Mouse (Mus musculus) gastrocnemius, postnatal 36 days (tissue): ENCODE measurements around the gene Dock3. TPM values are rescaled to one million over a fixed set of nuclear protein-coding genes. Genes with fewer than 3 reads are reported as not detected.

Experiments
- microRNA-seq, 2 experiments: library from miRNA; unstranded; fragments of <30 nt; microRNA quantifications; one replicate each; pipeline ENCODE4 v1.2.0; 2021
- total RNA-seq, 2 experiments: library from RNA; stranded (reverse); gene quantifications; 2 replicates each; pipeline ENCODE4 v1.2.3; 2021

Dock3 gene
- total RNA-seq, 2 experiments from 2014 or later: not detected

Small RNA genes within 50 kb of the gene (microRNA-seq; reads per million reads assigned to microRNA genes)
- 0 to 2.2 reads per million in 2 experiments for gene Gm22238

Other genes starting within 250 kb of the Dock3 start
- gene Mapkapk3, start 58.0 kb upstream of the Dock3 start, total RNA-seq: 10 to 100 TPM; 28.2 to 31.2 TPM
- 10 to 100 TPM in 1 of 2 experiments, 1 to 10 TPM in 1; 3.9 to 32.3 TPM for gene Cish, start 64.1 kb upstream of the Dock3 start, total RNA-seq
- 10 to 100 TPM in 1 of 2 experiments, 1 to 10 TPM in 1; 9.3 to 11.2 TPM for gene Hemk1, start 106.4 kb upstream of the Dock3 start, total RNA-seq
- gene 6430571L13Rik, start 108.7 kb upstream of the Dock3 start, total RNA-seq: 10 to 100 TPM; 33.5 to 35.9 TPM
- gene Cacna2d2, start 167.7 kb upstream of the Dock3 start, total RNA-seq: under 1 TPM; 0.35 to 0.71 TPM